Mouse (Mus musculus): ENCODE results near the gene Ino80.

GRCm38 (mm10) chr2:119359721-119360291, 117.7 kb downstream of the Ino80 start:
- TF ChIP-seq CTCF (IDR thresholded peaks at IDR 0.05) (no peak), EP300 (IDR thresholded peaks at IDR 0.05) (no peak)
